Mouse (Mus musculus): ENCODE results near the gene Dvl2. TPM values are rescaled to one million over a fixed set of nuclear protein-coding genes. Genes with fewer than 3 reads are reported as not detected.

Dvl2 gene
- polyA plus RNA-seq, 1 experiment from 2014 or later, result 34.9 TPM

- Histone ChIP-seq H3K9me3 (replicated peaks; ENCODE audit: control insufficient read depth, low read length) (no peaks in the 10 kb centered on the region), H3K27ac (replicated peaks; ENCODE audit: low read depth, low read length) (no peak within 1 kb of the TSS), H3K4me1 (ENCODE audit: control insufficient read depth, insufficient read depth, low read length) (no peaks in the 10 kb centered on the region), H3K36me3 (replicated peaks; ENCODE audit: control insufficient read depth, insufficient read depth, low read depth, low read length) (no peaks in the 10 kb centered on the region), H3K27me3 (ENCODE audit: control insufficient read depth, insufficient read depth, low read length) (no peaks in the 10 kb centered on the region), H3K9ac (replicated peaks; ENCODE audit: low read length) (no peak within 1 kb of the TSS), H3K4me2 (ENCODE audit: low read depth, low read length) (no peak within 1 kb of the TSS), H3K4me3 (ENCODE audit: low read depth, low read length) (no peak within 1 kb of the TSS)
- ATAC-seq (replicated peaks; ENCODE audit: insufficient number of reproducible peaks, low FRiP score, low TSS enrichment, low read depth) (no peak), DNase-seq (ENCODE audit: low spot score) (no peak)
- 85% methylated on average over 10 of the region's 10 CpGs for WGBS
These were observed 53.6 kb downstream of the Dvl2 start, which contains the start of gene Asgr1 for GRCm38 (mm10) chr11:70053898-70054570. TSS of gene Asgr1 (plus strand) at chr11:70054085.

GRCm38 (mm10) chr11:70055618-70056214 is 55.3 kb downstream of the Dvl2 start:
- Histone ChIP-seq H3K27ac (replicated peaks; ENCODE audit: low read depth, low read length) (no peak overlapping the region), H3K4me2 (ENCODE audit: low read depth, low read length) (no peak overlapping the region), H3K9me3 (replicated peaks; ENCODE audit: control insufficient read depth, low read length) (no peaks in the 10 kb centered on the region), H3K27me3 (ENCODE audit: control insufficient read depth, insufficient read depth, low read length) (no peaks in the 10 kb centered on the region), H3K36me3 (replicated peaks; ENCODE audit: control insufficient read depth, insufficient read depth, low read depth, low read length) (no peaks in the 10 kb centered on the region), H3K9ac (replicated peaks; ENCODE audit: low read length) (no peak overlapping the region; the same call in 1 of the 2 replicates), H3K4me1 (ENCODE audit: control insufficient read depth, insufficient read depth, low read length) (no peaks in the 10 kb centered on the region), H3K4me3 (ENCODE audit: low read depth, low read length) (no peak overlapping the region)
- peak; percentile 82 for DNase-seq (ENCODE audit: low spot score)
- 30% methylated on average over 18 of the region's 18 CpGs for WGBS
- peak; percentile 51 for ATAC-seq (replicated peaks; ENCODE audit: insufficient number of reproducible peaks, low FRiP score, low TSS enrichment, low read depth)

- WGBS, result 77% methylated on average over 9 of the region's 9 CpGs
- ATAC-seq (replicated peaks; ENCODE audit: insufficient number of reproducible peaks, low FRiP score, low TSS enrichment, low read depth), result no peak
- H3K27me3 ChIP-seq (ENCODE audit: control insufficient read depth, insufficient read depth, low read length), result no peaks in the 10 kb centered on the region
These were observed 57.4 kb downstream of the Dvl2 start for GRCm38 (mm10) chr11:70057805-70058204.

GRCm38 (mm10) chr11:70059930-70060329 is 59.5 kb downstream of the Dvl2 start:
- Histone ChIP-seq H3K36me3 (replicated peaks; ENCODE audit: control insufficient read depth, insufficient read depth, low read depth, low read length) (no peaks in the 10 kb centered on the region), H3K4me3 (ENCODE audit: low read depth, low read length) (no peak overlapping the region), H3K9ac (replicated peaks; ENCODE audit: low read length) (no peak overlapping the region), H3K4me1 (ENCODE audit: control insufficient read depth, insufficient read depth, low read length) (no peaks in the 10 kb centered on the region), H3K9me3 (replicated peaks; ENCODE audit: control insufficient read depth, low read length) (no peaks in the 10 kb centered on the region), H3K27ac (replicated peaks; ENCODE audit: low read depth, low read length) (no peak overlapping the region), H3K27me3 (ENCODE audit: control insufficient read depth, insufficient read depth, low read length) (no peaks in the 10 kb centered on the region), H3K4me2 (ENCODE audit: low read depth, low read length) (no peak overlapping the region)
- WGBS, result 56% methylated on average over 6 of the region's 6 CpGs
- DNase-seq (ENCODE audit: low spot score), result no peak
- no peak for ATAC-seq (replicated peaks; ENCODE audit: insufficient number of reproducible peaks, low FRiP score, low TSS enrichment, low read depth)

More at GRCm38 (mm10) chr11:70057805-70058204, 57.4 kb downstream of the Dvl2 start:
- H3K9ac ChIP-seq (replicated peaks; ENCODE audit: low read length), result no peak overlapping the region
- no peak for DNase-seq (ENCODE audit: low spot score)
- H3K4me2 ChIP-seq (ENCODE audit: low read depth, low read length), result no peak overlapping the region
- no peaks in the 10 kb centered on the region for H3K4me1 ChIP-seq (ENCODE audit: control insufficient read depth, insufficient read depth, low read length)
- H3K9me3 ChIP-seq (replicated peaks; ENCODE audit: control insufficient read depth, low read length), result no peaks in the 10 kb centered on the region
- no peak overlapping the region for H3K27ac ChIP-seq (replicated peaks; ENCODE audit: low read depth, low read length)
- H3K36me3 ChIP-seq (replicated peaks; ENCODE audit: control insufficient read depth, insufficient read depth, low read depth, low read length), result no peaks in the 10 kb centered on the region
- no peak overlapping the region for H3K4me3 ChIP-seq (ENCODE audit: low read depth, low read length)

MicroRNAs encoded within 50 kb of the gene (microRNA counts, 519-probe panel; counts per million panel counts)
- microRNA mmu-miR-324-3p (not detected), microRNA mmu-miR-324-5p (3,929 counts per million, percentile 59 among the panel's probes with 10 or more counts)

Small RNA genes lying within 50 kb of the gene (microRNA-seq; reads per million reads assigned to microRNA genes)
- gene Gm44349 (ENCODE audit: borderline number of aligned reads) (not detected), gene Mir324 (ENCODE audit: borderline number of aligned reads) (5,517 reads per million, percentile 88 among the genes with 10 or more reads in this experiment)

Other genes starting within 250 kb of the Dvl2 start
- gene Polr2a, start 242.0 kb upstream of the Dvl2 start, polyA plus RNA-seq (2014; fragmentation: Nextera tagmentation; extraction: Ambion mirVana), result 51.4 and 56.5 TPM in 2 replicates
- gene Slc35g3, start 238.6 kb upstream of the Dvl2 start, polyA plus RNA-seq (2014; fragmentation: Nextera tagmentation; extraction: Ambion mirVana), result 0.18 TPM in 1 of 2 replicates, not detected in the other
- gene Zbtb4, start 234.7 kb upstream of the Dvl2 start, polyA plus RNA-seq (2014; fragmentation: Nextera tagmentation; extraction: Ambion mirVana), result 1.1 and 1.2 TPM in 2 replicates
- 3.0 and 3.6 TPM in 2 replicates for gene Chrnb1, start 204.7 kb upstream of the Dvl2 start, polyA plus RNA-seq (2014; fragmentation: Nextera tagmentation; extraction: Ambion mirVana)
- gene Fgf11, start 198.7 kb upstream of the Dvl2 start, polyA plus RNA-seq (2014; fragmentation: Nextera tagmentation; extraction: Ambion mirVana), result 0.92 and 0.97 TPM in 2 replicates
- gene Tmem102, start 195.0 kb upstream of the Dvl2 start, polyA plus RNA-seq (2014; fragmentation: Nextera tagmentation; extraction: Ambion mirVana), result 2.1 and 2.8 TPM in 2 replicates
- not detected in 2 replicates for gene Gm39566, start 185.3 kb upstream of the Dvl2 start, polyA plus RNA-seq (2014; fragmentation: Nextera tagmentation; extraction: Ambion mirVana)
- not detected in 2 replicates for gene Spem2, start 182.1 kb upstream of the Dvl2 start, polyA plus RNA-seq (2014; fragmentation: Nextera tagmentation; extraction: Ambion mirVana)
- gene Spem1, start 178.4 kb upstream of the Dvl2 start, polyA plus RNA-seq (2014; fragmentation: Nextera tagmentation; extraction: Ambion mirVana), result 0.27 TPM in 1 of 2 replicates, not detected in the other
- gene Nlgn2, start 162.8 kb upstream of the Dvl2 start, polyA plus RNA-seq (2014; fragmentation: Nextera tagmentation; extraction: Ambion mirVana), result 8.2 and 9.1 TPM in 2 replicates
- gene Tmem256, start 162.1 kb upstream of the Dvl2 start, polyA plus RNA-seq (2014; fragmentation: Nextera tagmentation; extraction: Ambion mirVana), result 294 and 335 TPM in 2 replicates
- 90.0 and 102 TPM in 2 replicates for gene Plscr3, start 154.2 kb upstream of the Dvl2 start, polyA plus RNA-seq (2014; fragmentation: Nextera tagmentation; extraction: Ambion mirVana)
- 1.1 and 1.9 TPM in 2 replicates for gene Tnk1, start 141.9 kb upstream of the Dvl2 start, polyA plus RNA-seq (2014; fragmentation: Nextera tagmentation; extraction: Ambion mirVana)
- gene Tmem95, start 122.6 kb upstream of the Dvl2 start, polyA plus RNA-seq (2014; fragmentation: Nextera tagmentation; extraction: Ambion mirVana), result not detected in 2 replicates
- 3.2 and 3.5 TPM in 2 replicates for gene Kctd11, start 119.2 kb upstream of the Dvl2 start, polyA plus RNA-seq (2014; fragmentation: Nextera tagmentation; extraction: Ambion mirVana)
- 0.56 and 0.60 TPM in 2 replicates for gene Acap1, start 105.1 kb upstream of the Dvl2 start, polyA plus RNA-seq (2014; fragmentation: Nextera tagmentation; extraction: Ambion mirVana)
- 17.6 and 20.7 TPM in 2 replicates for gene 2810408A11Rik, start 99.6 kb upstream of the Dvl2 start, polyA plus RNA-seq (2014; fragmentation: Nextera tagmentation; extraction: Ambion mirVana)
- gene Neurl4, start 99.5 kb upstream of the Dvl2 start, polyA plus RNA-seq (2014; fragmentation: Nextera tagmentation; extraction: Ambion mirVana), result 11.5 and 13.8 TPM in 2 replicates
- 76.2 and 81.8 TPM in 2 replicates for gene Gps2, start 86.7 kb upstream of the Dvl2 start, polyA plus RNA-seq (2014; fragmentation: Nextera tagmentation; extraction: Ambion mirVana)
- 2,030 and 2,067 TPM in 2 replicates for gene Eif5a, start 78.6 kb upstream of the Dvl2 start, polyA plus RNA-seq (2014; fragmentation: Nextera tagmentation; extraction: Ambion mirVana)
- 5.5 and 6.6 TPM in 2 replicates for gene Ybx2, start 64.8 kb upstream of the Dvl2 start, polyA plus RNA-seq (2014; fragmentation: Nextera tagmentation; extraction: Ambion mirVana)
- 20.2 and 20.5 TPM in 2 replicates for gene Slc2a4, start 52.4 kb upstream of the Dvl2 start, polyA plus RNA-seq (2014; fragmentation: Nextera tagmentation; extraction: Ambion mirVana)
- gene Cldn7, start 35.8 kb upstream of the Dvl2 start, polyA plus RNA-seq (2014; fragmentation: Nextera tagmentation; extraction: Ambion mirVana), result 17.1 and 22.0 TPM in 2 replicates
- gene Ctdnep1, start 19.4 kb upstream of the Dvl2 start, polyA plus RNA-seq (2014; fragmentation: Nextera tagmentation; extraction: Ambion mirVana), result 26.2 and 26.5 TPM in 2 replicates
- 156 and 157 TPM in 2 replicates for gene Elp5, start 18.1 kb upstream of the Dvl2 start, polyA plus RNA-seq (2014; fragmentation: Nextera tagmentation; extraction: Ambion mirVana)
- 474 and 509 TPM in 2 replicates for gene Gabarap, start 9.5 kb upstream of the Dvl2 start, polyA plus RNA-seq (2014; fragmentation: Nextera tagmentation; extraction: Ambion mirVana)
- 57.7 and 58.0 TPM in 2 replicates for gene Phf23, start 4.8 kb upstream of the Dvl2 start, polyA plus RNA-seq (2014; fragmentation: Nextera tagmentation; extraction: Ambion mirVana)
- 54.2 and 57.6 TPM in 2 replicates for gene Acadvl, start 14.8 kb downstream of the Dvl2 start, polyA plus RNA-seq (2014; fragmentation: Nextera tagmentation; extraction: Ambion mirVana)
- gene Dlg4, start 16.3 kb downstream of the Dvl2 start, polyA plus RNA-seq (2014; fragmentation: Nextera tagmentation; extraction: Ambion mirVana), result 7.6 and 11.2 TPM in 2 replicates
- 0.46 and 0.95 TPM in 2 replicates for gene Asgr1, start 53.5 kb downstream of the Dvl2 start, polyA plus RNA-seq (2014; fragmentation: Nextera tagmentation; extraction: Ambion mirVana)
- gene Asgr2, start 92.0 kb downstream of the Dvl2 start, polyA plus RNA-seq (2014; fragmentation: Nextera tagmentation; extraction: Ambion mirVana), result not detected in 2 replicates
- gene Mgl2, start 129.7 kb downstream of the Dvl2 start, polyA plus RNA-seq (2014; fragmentation: Nextera tagmentation; extraction: Ambion mirVana), result 0.39 TPM in 1 of 2 replicates, not detected in the other
- 0.72 and 1.3 TPM in 2 replicates for gene Clec10a, start 155.6 kb downstream of the Dvl2 start, polyA plus RNA-seq (2014; fragmentation: Nextera tagmentation; extraction: Ambion mirVana)
- 0.81 TPM in 1 of 2 replicates, not detected in the other for gene Slc16a11, start 212.2 kb downstream of the Dvl2 start, polyA plus RNA-seq (2014; fragmentation: Nextera tagmentation; extraction: Ambion mirVana)
- gene Slc16a13, start 220.5 kb downstream of the Dvl2 start, polyA plus RNA-seq (2014; fragmentation: Nextera tagmentation; extraction: Ambion mirVana), result 8.5 and 13.4 TPM in 2 replicates
- 6.7 and 6.9 TPM in 2 replicates for gene Bcl6b, start 229.2 kb downstream of the Dvl2 start, polyA plus RNA-seq (2014; fragmentation: Nextera tagmentation; extraction: Ambion mirVana)
- 195 and 211 TPM in 2 replicates for gene 0610010K14Rik, start 237.3 kb downstream of the Dvl2 start, polyA plus RNA-seq (2014; fragmentation: Nextera tagmentation; extraction: Ambion mirVana)
- gene Gm21988, start 239.2 kb downstream of the Dvl2 start, polyA plus RNA-seq (2014; fragmentation: Nextera tagmentation; extraction: Ambion mirVana), result 7.5 and 9.1 TPM in 2 replicates
- 103 and 110 TPM in 2 replicates for gene Rnasek, start 239.2 kb downstream of the Dvl2 start, polyA plus RNA-seq (2014; fragmentation: Nextera tagmentation; extraction: Ambion mirVana)

Data from embryonic facial prominence, embryonic 11.5 days (tissue).